Mouse (Mus musculus): ENCODE measurements around the gene Glod5.

DNA sequence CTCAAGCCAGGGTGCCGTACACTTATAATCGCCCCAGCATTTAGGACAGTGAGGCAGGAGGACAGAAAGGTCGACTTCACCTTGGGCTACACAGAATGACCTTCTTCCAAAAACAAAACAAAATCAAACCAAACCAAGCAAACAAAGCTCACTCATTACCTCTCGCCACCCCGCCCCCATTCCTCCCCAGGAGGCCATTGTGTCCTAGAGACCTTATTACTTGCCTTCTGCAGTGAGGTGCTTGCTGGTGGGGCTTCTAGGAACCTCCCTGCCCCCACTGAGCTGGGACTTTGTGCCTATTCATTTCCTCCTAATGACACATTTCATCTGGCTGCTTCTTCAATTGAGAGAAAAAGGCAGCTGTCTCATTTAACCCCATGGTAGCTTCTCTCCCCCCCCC, 9.7 kb downstream of the Glod5 start:
- TF ChIP-seq CTCF (IDR thresholded peaks at IDR 0.05; ENCODE audit: low read depth, low read length) = no peak
- TF ChIP-seq TAL1 (conservative IDR thresholded peaks at IDR 0.05; ENCODE audit: low read depth, low read length) = no peak
